Mouse (Mus musculus) large intestine, adult 2 months (tissue): ENCODE data around the gene Taar7e. TPM values are rescaled to one million over a fixed set of nuclear protein-coding genes. Genes with fewer than 3 reads are reported as not detected.

Experiments
- polyA plus RNA-seq: library from polyadenylated mRNA; depleted of rRNA; stranded (reverse); fragments of >200 nt; gene quantifications from 2 replicates; pipeline ENCODE4 v1.2.3, GENCODE M21; 2012; rRNA removed

Taar7e gene
- polyA plus RNA-seq, 1 experiment = not detected

Other genes with a start within 250 kb of the Taar7e start
- gene Slc18b1, start 240.6 kb upstream of the Taar7e start, polyA plus RNA-seq = 21.6 and 37.4 TPM in 2 replicates
- 0.29 and 0.71 TPM in 2 replicates for gene Vnn3, start 186.2 kb upstream of the Taar7e start, polyA plus RNA-seq
- gene Vnn1, start 142.9 kb upstream of the Taar7e start, polyA plus RNA-seq = 58.1 and 174 TPM in 2 replicates
- gene Taar1, start 117.3 kb upstream of the Taar7e start, polyA plus RNA-seq = not detected in 2 replicates
- gene Taar2, start 99.0 kb upstream of the Taar7e start, polyA plus RNA-seq = not detected in 2 replicates
- gene Taar3, start 88.1 kb upstream of the Taar7e start, polyA plus RNA-seq = not detected in 2 replicates
- not detected in 2 replicates for gene Taar4, start 77.1 kb upstream of the Taar7e start, polyA plus RNA-seq
- not detected in 2 replicates for gene Taar5, start 66.9 kb upstream of the Taar7e start, polyA plus RNA-seq
- not detected in 2 replicates for gene Taar6, start 52.0 kb upstream of the Taar7e start, polyA plus RNA-seq
- gene Taar7a, start 44.1 kb upstream of the Taar7e start, polyA plus RNA-seq = not detected in 2 replicates
- not detected in 2 replicates for gene Taar7b, start 37.7 kb upstream of the Taar7e start, polyA plus RNA-seq
- gene Taar7d, start 10.4 kb upstream of the Taar7e start, polyA plus RNA-seq = not detected in 2 replicates
- not detected in 2 replicates for gene Taar7f, start 11.9 kb downstream of the Taar7e start, polyA plus RNA-seq
- not detected in 2 replicates for gene Taar8a, start 38.9 kb downstream of the Taar7e start, polyA plus RNA-seq
- not detected in 2 replicates for gene Taar8b, start 54.7 kb downstream of the Taar7e start, polyA plus RNA-seq
- not detected in 2 replicates for gene Taar8c, start 64.3 kb downstream of the Taar7e start, polyA plus RNA-seq
- not detected in 2 replicates for gene Taar9, start 71.9 kb downstream of the Taar7e start, polyA plus RNA-seq
- gene Stx7, start 111.7 kb downstream of the Taar7e start, polyA plus RNA-seq = 71.2 and 112 TPM in 2 replicates
- gene Moxd1, start 185.9 kb downstream of the Taar7e start, polyA plus RNA-seq = 2.0 and 2.4 TPM in 2 replicates